Mouse (Mus musculus): Measurements from ENCODE around the gene Dcxr. TPM values are rescaled to one million over a fixed set of nuclear protein-coding genes. Genes with fewer than 3 reads are reported as not detected.

Gene Dcxr
- total and polyA plus RNA-seq, 3 experiments: 12.2 to 14.1 TPM; not detected in 1

DNA sequence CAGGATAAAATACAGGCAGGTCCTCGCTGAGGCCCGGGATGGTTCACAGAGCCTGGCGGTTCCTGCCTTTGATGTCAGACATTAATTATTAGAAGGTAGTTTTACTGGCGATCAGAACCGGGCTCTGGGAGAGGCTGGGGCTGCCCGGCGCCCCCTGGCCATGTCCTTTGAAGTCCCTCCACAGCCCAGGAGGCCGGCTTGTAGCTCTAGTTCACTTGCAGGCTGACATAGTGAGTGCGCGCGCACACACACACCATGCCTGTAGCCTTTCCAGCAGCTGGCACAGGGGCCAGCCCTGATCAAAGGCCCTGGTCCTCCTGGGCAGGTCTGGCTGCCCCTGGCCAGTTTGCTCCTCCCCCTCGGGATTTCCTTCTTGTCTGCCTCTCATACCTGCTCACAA lies 31.4 kb downstream of the Dcxr start:
- Histone ChIP-seq H3K9me3 (replicated peaks; ENCODE audit: insufficient read depth, low read length) (no peaks in the 10 kb centered on the region), H3K4me3 (ENCODE audit: control insufficient read depth in 1 of 2, insufficient read depth in 1 of 2, low read depth in 2 of 2, low read length in 2 of 2) (no peak overlapping the region), H3K27me3 (ENCODE audit: control insufficient read depth in 1 of 2, insufficient read depth in 2 of 2, low read length in 2 of 2) (no peaks in the 10 kb centered on the region), H3K27ac (ENCODE audit: control insufficient read depth, low read depth, low read length) (no peak overlapping the region), H3K9ac (ENCODE audit: control insufficient read depth, low read depth, low read length, poor library complexity, severe bottlenecking) (no peak overlapping the region), H3K79me2 (ENCODE audit: control insufficient read depth, insufficient read depth, low read length, poor library complexity) (no peaks in the 10 kb centered on the region), H3K36me3 (ENCODE audit: control insufficient read depth in 1 of 2, insufficient read depth in 2 of 2, low read length in 2 of 2) (no peaks in the 10 kb centered on the region; a peak in 1 of 4 replicates), H3K4me1 (ENCODE audit: control insufficient read depth in 1 of 2, insufficient read depth in 2 of 2, low read length in 2 of 2) (no peaks in the 10 kb centered on the region)
- no peak for DNase-seq (ENCODE audit: low read depth, low spot score)
- TF ChIP-seq MAX (IDR thresholded peaks at IDR 0.05; ENCODE audit: low read length): no peak
- TF ChIP-seq ZNF384 (IDR thresholded peaks at IDR 0.05; ENCODE audit: low read depth, low read length): no peak
- TF ChIP-seq CHD1 (IDR thresholded peaks at IDR 0.05; ENCODE audit: low read depth, low read length): no peak
- TF ChIP-seq MAFK (IDR thresholded peaks at IDR 0.05; ENCODE audit: borderline replicate concordance, low read depth, low read length): no peak
- TF ChIP-seq TAL1 (IDR thresholded peaks at IDR 0.05; ENCODE audit: low read length): no peak
- no peak for TF ChIP-seq POLR2A (IDR thresholded peaks at IDR 0.05; ENCODE audit: control insufficient read depth in 1 of 2, insufficient read depth in 1 of 2, low read depth in 1 of 2, low read length in 2 of 2, poor library complexity in 1 of 2)
- no peak for TF ChIP-seq USF1 (IDR thresholded peaks at IDR 0.05; ENCODE audit: low read depth, low read length)
- no peak for TF ChIP-seq CTCF (IDR thresholded peaks at IDR 0.05 in 2 of 3, conservative IDR thresholded peaks at IDR 0.05 in 1 of 3; ENCODE audit: control insufficient read depth in 1 of 3, insufficient read depth in 1 of 3, low read depth in 2 of 3, low read length in 3 of 3, poor library complexity in 1 of 3, severe bottlenecking in 1 of 3)
- no peak for TF ChIP-seq GABPA (IDR thresholded peaks at IDR 0.05; ENCODE audit: low read depth, low read length)
- TF ChIP-seq POLR2AphosphoS5 (IDR thresholded peaks at IDR 0.05; ENCODE audit: borderline replicate concordance, low read depth, low read length): no peak
- TF ChIP-seq ETS1 (IDR thresholded peaks at IDR 0.05; ENCODE audit: low read depth, low read length): no peak
- TF ChIP-seq SIN3A (IDR thresholded peaks at IDR 0.05; ENCODE audit: low read length): no peak
- no peak for TF ChIP-seq ELF1 (IDR thresholded peaks at IDR 0.05; ENCODE audit: low read depth, low read length)
- no peak for TF ChIP-seq GATA1 (IDR thresholded peaks at IDR 0.05; ENCODE audit: low read depth, low read length)
- TF ChIP-seq MYC (IDR thresholded peaks at IDR 0.05; ENCODE audit: low read depth, low read length): no peak
- TF ChIP-seq TCF12 (IDR thresholded peaks at IDR 0.05; ENCODE audit: low read depth, low read length): no peak
- no peak for TF ChIP-seq MAZ (IDR thresholded peaks at IDR 0.05; ENCODE audit: low read depth, low read length)

DNA sequence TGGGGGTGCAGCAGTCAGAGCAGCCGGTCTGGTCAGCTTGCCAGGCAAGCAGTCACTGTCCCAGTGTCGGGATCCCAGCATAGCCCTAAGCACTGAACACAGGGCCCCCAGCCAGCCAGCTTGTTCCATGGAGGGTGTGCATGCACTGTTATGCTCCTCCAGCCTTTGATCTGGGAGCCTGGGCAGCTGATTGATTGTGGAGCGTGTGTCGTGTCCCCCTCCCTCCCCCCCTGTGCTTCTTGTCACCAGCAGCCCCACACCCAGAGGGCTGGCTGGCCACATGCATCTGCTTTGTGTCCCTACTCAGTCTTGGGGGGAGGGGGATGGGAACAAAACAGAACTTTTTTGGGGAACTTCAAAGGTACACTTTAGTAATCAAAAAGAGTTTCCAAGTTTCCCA lies 31.9 kb downstream of the Dcxr start:
- H3K4me3 ChIP-seq (ENCODE audit: control insufficient read depth in 1 of 2, insufficient read depth in 1 of 2, low read depth in 2 of 2, low read length in 2 of 2): no peak overlapping the region
- DNase-seq (ENCODE audit: low read depth, low spot score): no peak
- no peaks in the 10 kb centered on the region; a peak in 1 of 4 replicates for H3K36me3 ChIP-seq (ENCODE audit: control insufficient read depth in 1 of 2, insufficient read depth in 2 of 2, low read length in 2 of 2)
- H3K4me1 ChIP-seq (ENCODE audit: control insufficient read depth in 1 of 2, insufficient read depth in 2 of 2, low read length in 2 of 2): no peaks in the 10 kb centered on the region
- no peaks in the 10 kb centered on the region for H3K79me2 ChIP-seq (ENCODE audit: control insufficient read depth, insufficient read depth, low read length, poor library complexity)
- TF ChIP-seq NRF1 (IDR thresholded peaks at IDR 0.05; ENCODE audit: insufficient read depth, low read depth, low read length, poor library complexity, severe bottlenecking): no peak
- TF ChIP-seq EP300 (IDR thresholded peaks at IDR 0.05; ENCODE audit: low read depth in 1 of 2, low read length in 2 of 2): no peak
- TF ChIP-seq JUND (IDR thresholded peaks at IDR 0.05; ENCODE audit: low read depth, low read length): no peak
- no peak for TF ChIP-seq ZNF384 (IDR thresholded peaks at IDR 0.05; ENCODE audit: low read depth, low read length)
- TF ChIP-seq ZMIZ1 (IDR thresholded peaks at IDR 0.05; ENCODE audit: low read depth, low read length): no peak
- TF ChIP-seq HCFC1 (IDR thresholded peaks at IDR 0.05; ENCODE audit: low read depth, low read length): no peak
- no peaks in the 10 kb centered on the region for H3K27me3 ChIP-seq (ENCODE audit: control insufficient read depth in 1 of 2, insufficient read depth in 2 of 2, low read length in 2 of 2)
- no peak overlapping the region for H3K9ac ChIP-seq (ENCODE audit: control insufficient read depth, low read depth, low read length, poor library complexity, severe bottlenecking)
- no peaks in the 10 kb centered on the region for H3K9me3 ChIP-seq (replicated peaks; ENCODE audit: insufficient read depth, low read length)
- H3K27ac ChIP-seq (ENCODE audit: control insufficient read depth, low read depth, low read length): no peak overlapping the region

Data from MEL (cell line).